Mouse (Mus musculus) heart, embryonic 11.5 days (tissue): ENCODE results near the gene Ccdc57. TPM values are rescaled to one million over a fixed set of nuclear protein-coding genes. Genes with fewer than 3 reads are reported as not detected.

ENCODE experiments used
- ATAC-seq: fragments of 200-750 bp; cut with Nextera tagmentation; replicated peaks from 2 replicates; pipeline ENCODE4 v1.8.0; 2017; ENCODE audit warnings: moderate library complexity; ENCODE audit not compliant: insufficient number of reproducible peaks, low FRiP score, low TSS enrichment
- H3K27ac ChIP-seq: fragments of 300-500 bp; sonication (generic); 2 replicates; pipeline ENCODE4 v1.5.1; 2014; ENCODE audit warnings: mild to moderate bottlenecking, low read depth, low read length
- H3K27me3 ChIP-seq: fragments of 300-500 bp; sonication (generic); 2 replicates; pipeline ENCODE4 v1.6.1; 2014; ENCODE audit warnings: mild to moderate bottlenecking, low read length, mixed read lengths; ENCODE audit not compliant: control insufficient read depth, insufficient read depth
- H3K36me3 ChIP-seq: fragments of 300-500 bp; sonication (generic); 2 replicates; pipeline ENCODE4 v1.6.1; 2014; ENCODE audit warnings: mild to moderate bottlenecking, low read length, moderate library complexity, mixed read lengths; ENCODE audit not compliant: control insufficient read depth, insufficient read depth
- H3K4me1 ChIP-seq: fragments of 300-500 bp; sonication (generic); 2 replicates; pipeline ENCODE4 v1.6.1; 2014; ENCODE audit warnings: low read length; ENCODE audit not compliant: control insufficient read depth, insufficient read depth
- H3K4me2 ChIP-seq: fragments of 300-500 bp; sonication (generic); 2 replicates; pipeline ENCODE4 v1.6.1; 2014; ENCODE audit warnings: mild to moderate bottlenecking, moderate library complexity
- H3K4me3 ChIP-seq: fragments of 300-500 bp; sonication (generic); 2 replicates; pipeline ENCODE4 v1.5.1; 2014; ENCODE audit warnings: low read depth, low read length
- H3K9ac ChIP-seq: fragments of 300-500 bp; sonication (generic); 2 replicates; pipeline ENCODE4 v1.6.1; 2014; ENCODE audit warnings: mild to moderate bottlenecking, low read depth, low read length, moderate library complexity
- H3K9me3 ChIP-seq: fragments of 300-500 bp; sonication (generic); replicated peaks from 2 replicates; pipeline ENCODE4 v1.6.1; 2016; ENCODE audit warnings: low read length; ENCODE audit not compliant: control insufficient read depth
- WGBS: fragments of 180-500 bp; shearing (Covaris S2); extraction: QIAGEN DNeasy Blood & Tissue Kit; methylation state at CpG from one replicate; pipeline ENCODE4 v1.1.7; 2014; ENCODE audit not compliant: insufficient replicate concordance; 5-methylcytosine and 5-hydroxymethylcytosine counted together
- polyA plus RNA-seq: library from polyadenylated mRNA; unstranded; fragments of >200 nt; fragmentation: Nextera tagmentation; extraction: Ambion mirVana; gene quantifications from 2 replicates; pipeline ENCODE4 v1.2.1, GENCODE M21; 2014

Gene Ccdc57
- polyA plus RNA-seq, 1 experiment from 2014 or later: 3.9 TPM

- ATAC-seq: no peak
- Histone ChIP-seq H3K4me2 (no peak overlapping the region), H3K36me3 (peaks cover 4% of the 10 kb centered on the region; the same call in 1 of the 2 replicates), H3K9me3 (no peaks in the 10 kb centered on the region), H3K4me1 (peaks cover 17% of the 10 kb centered on the region), H3K9ac (no peak overlapping the region), H3K27me3 (no peaks in the 10 kb centered on the region), H3K4me3 (no peak overlapping the region), H3K27ac (no peak overlapping the region)
- WGBS: 86% methylated on average over 4 of the region's 4 CpGs
Observed at GRCm38 (mm10) chr11:120853788-120854187, 78.9 kb downstream of the Ccdc57 start.

GRCm38 (mm10) chr11:120853158-120853557 is 79.5 kb downstream of the Ccdc57 start:
- Histone ChIP-seq H3K4me1 (peaks cover 17% of the 10 kb centered on the region), H3K9ac (no peak overlapping the region), H3K27ac (no peak overlapping the region), H3K36me3 (peaks cover 4% of the 10 kb centered on the region; the same call in 1 of the 2 replicates), H3K4me2 (no peak overlapping the region), H3K9me3 (no peaks in the 10 kb centered on the region), H3K4me3 (no peak overlapping the region), H3K27me3 (no peaks in the 10 kb centered on the region)
- 94% methylated on average over 4 of the region's 4 CpGs for WGBS
- ATAC-seq: no peak

DNA sequence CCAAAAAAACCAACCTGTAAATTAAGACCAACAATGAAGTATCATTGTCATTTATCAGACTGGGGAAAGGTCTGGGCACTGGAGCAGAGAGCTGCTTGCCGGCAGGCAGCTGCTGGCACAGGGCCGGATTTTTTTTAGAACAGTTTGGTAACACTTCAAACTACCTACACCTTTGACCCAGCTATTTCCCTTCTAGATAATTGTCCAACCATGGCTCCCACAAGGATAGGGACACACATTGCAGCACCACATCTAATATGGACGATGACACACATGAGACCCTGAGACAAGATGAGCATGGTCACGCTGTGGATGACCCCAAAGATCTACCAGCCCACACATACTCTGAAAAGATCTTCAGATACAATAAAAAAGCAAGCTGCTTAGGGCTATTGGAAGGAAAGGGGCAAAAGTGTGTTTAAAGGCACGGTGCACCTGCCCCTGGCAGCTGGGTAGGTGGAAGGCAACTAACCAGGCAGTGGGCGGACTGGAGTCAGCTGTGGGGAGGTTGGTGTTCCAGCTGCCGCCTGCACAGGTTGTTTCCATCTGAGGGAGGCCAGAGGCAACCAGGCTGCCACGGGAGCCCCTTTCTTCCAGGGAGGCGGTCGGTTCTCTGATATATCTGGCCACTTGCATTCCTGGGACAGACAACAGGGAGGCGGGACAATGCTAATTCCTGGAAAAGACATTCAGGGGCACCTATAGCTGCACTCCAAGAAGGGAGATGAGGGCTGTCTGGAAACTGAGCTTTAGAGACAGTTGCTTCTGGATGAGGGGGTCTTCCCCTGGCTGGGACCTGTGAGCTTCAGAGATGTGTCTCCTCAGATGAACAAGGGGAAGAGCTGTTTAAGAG is 80.4 kb downstream of the Ccdc57 start:
- ATAC-seq: no peak
- 0 out of 2 replicates have a peak overlapping the region, but pooled peaks have one; percentile 3 for H3K4me2 ChIP-seq
- no peaks in the 10 kb centered on the region for H3K27me3 ChIP-seq
- peaks cover 17% of the 10 kb centered on the region for H3K4me1 ChIP-seq
- WGBS: 47% methylated on average over 11 of the region's 11 CpGs
- H3K9me3 ChIP-seq: no peaks in the 10 kb centered on the region
- H3K4me3 ChIP-seq: no peak overlapping the region
- H3K9ac ChIP-seq: no peak overlapping the region
- H3K27ac ChIP-seq: no peak overlapping the region
- no peaks in the 10 kb centered on the region for H3K36me3 ChIP-seq

DNA sequence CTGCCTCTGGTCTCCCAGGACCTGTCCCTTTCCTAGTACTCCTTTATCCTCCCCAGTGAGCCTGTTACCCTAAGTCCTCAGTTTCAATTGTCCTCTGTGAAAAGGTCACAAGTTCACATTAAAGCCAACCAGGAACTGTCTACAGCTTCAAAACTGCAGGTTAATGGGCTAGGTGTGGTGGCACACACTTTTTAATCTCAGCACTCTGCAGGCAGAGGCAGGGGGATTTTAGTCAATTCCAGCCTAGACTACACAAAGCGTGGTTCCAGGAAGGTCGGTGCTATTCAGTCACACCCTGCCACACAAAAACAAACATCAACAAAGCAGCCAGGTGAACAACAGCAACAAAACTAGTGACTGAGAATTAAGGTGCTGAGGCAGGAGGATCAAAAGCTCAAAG is 81.1 kb downstream of the Ccdc57 start:
- H3K27me3 ChIP-seq: no peaks in the 10 kb centered on the region
- no peak overlapping the region for H3K27ac ChIP-seq
- no peak overlapping the region for H3K4me2 ChIP-seq
- H3K4me1 ChIP-seq: peaks cover 17% of the 10 kb centered on the region
- no peak for ATAC-seq
- 67% methylated on average over 2 of the region's 2 CpGs for WGBS
- H3K36me3 ChIP-seq: no peaks in the 10 kb centered on the region
- no peak overlapping the region for H3K4me3 ChIP-seq
- H3K9me3 ChIP-seq: no peaks in the 10 kb centered on the region
- no peak overlapping the region for H3K9ac ChIP-seq

DNA sequence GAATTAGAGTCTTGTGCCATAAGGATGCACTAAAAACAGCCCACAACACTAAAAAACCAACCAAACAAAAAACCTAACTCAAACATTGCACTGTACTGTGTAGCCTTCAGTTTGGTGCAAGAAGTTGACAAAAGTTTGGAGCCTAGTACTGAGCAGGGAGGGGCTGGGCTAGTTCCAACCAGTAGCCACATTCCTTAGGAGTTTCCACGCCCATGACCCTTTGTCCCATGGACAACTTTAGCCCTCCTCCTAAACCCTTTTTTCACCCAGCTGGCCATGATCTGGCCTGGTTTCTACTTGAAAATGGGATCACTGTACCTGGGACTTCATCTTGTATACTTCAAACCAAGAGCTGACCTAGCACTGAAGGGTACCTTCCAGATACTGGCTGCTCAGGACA is 81.5 kb downstream of the Ccdc57 start:
- Histone ChIP-seq H3K27ac (no peak overlapping the region), H3K36me3 (no peaks in the 10 kb centered on the region), H3K4me2 (no peak overlapping the region), H3K9ac (no peak overlapping the region), H3K4me1 (peaks cover 17% of the 10 kb centered on the region), H3K9me3 (no peaks in the 10 kb centered on the region), H3K4me3 (no peak overlapping the region), H3K27me3 (no peaks in the 10 kb centered on the region)
- 61% methylated on average over 1 of the region's 1 CpGs for WGBS
- ATAC-seq: no peak

- Histone ChIP-seq H3K4me1 (peaks cover 17% of the 10 kb centered on the region), H3K27ac (no peak overlapping the region), H3K9ac (no peak overlapping the region), H3K4me3 (no peak overlapping the region), H3K9me3 (no peaks in the 10 kb centered on the region), H3K36me3 (no peaks in the 10 kb centered on the region), H3K27me3 (no peaks in the 10 kb centered on the region), H3K4me2 (no peak overlapping the region)
- ATAC-seq: no peak
- 57% methylated on average over 2 of the region's 2 CpGs for WGBS
Observed at GRCm38 (mm10) chr11:120850331-120851030, 82.2 kb downstream of the Ccdc57 start.

DNA sequence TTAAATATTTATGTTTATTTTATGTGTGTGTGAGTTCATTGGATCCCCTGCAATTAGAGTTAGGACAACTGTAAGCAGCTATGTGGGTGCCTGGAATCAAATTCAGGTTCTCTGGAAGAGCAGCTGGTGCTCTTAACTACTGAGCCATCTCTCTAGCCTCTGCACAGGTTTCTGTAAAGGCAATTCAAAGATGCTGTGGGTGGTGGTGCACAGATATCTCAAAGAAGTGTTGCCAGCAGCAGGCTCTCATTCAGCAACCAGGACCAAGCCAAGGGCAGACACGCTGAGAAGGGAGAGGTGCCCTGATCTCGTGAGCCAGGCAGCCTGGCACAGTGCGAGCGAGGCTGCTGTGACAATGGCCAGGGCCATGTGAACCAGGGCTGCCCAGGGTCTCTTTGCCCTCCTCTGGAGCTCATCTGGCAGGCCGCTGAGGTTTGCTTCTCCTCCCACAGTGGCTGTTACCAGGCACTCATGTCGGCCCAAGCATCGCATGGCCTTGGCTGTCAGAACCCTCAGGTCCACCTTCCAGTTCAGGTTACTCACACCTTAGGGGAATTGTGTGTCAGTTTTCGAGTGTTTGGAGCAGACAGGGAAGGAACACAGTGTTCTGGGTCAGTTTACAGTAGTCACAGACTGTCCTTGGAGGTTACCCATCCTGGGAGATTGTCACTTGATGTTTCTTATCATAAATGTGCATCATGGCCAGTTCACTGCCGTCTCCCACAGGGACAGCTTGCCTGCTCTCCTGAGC is 85.8 kb downstream of the Ccdc57 start:
- H3K4me3 ChIP-seq: no peak overlapping the region
- peaks cover 5% of the 10 kb centered on the region; the same call in 1 of the 2 replicates for H3K4me1 ChIP-seq
- no peaks in the 10 kb centered on the region for H3K27me3 ChIP-seq
- WGBS: 84% methylated on average over 9 of the region's 9 CpGs
- no peak for ATAC-seq
- H3K4me2 ChIP-seq: no peak overlapping the region
- H3K9me3 ChIP-seq: no peaks in the 10 kb centered on the region
- no peak overlapping the region for H3K27ac ChIP-seq
- no peak overlapping the region for H3K9ac ChIP-seq
- H3K36me3 ChIP-seq: no peaks in the 10 kb centered on the region

DNA sequence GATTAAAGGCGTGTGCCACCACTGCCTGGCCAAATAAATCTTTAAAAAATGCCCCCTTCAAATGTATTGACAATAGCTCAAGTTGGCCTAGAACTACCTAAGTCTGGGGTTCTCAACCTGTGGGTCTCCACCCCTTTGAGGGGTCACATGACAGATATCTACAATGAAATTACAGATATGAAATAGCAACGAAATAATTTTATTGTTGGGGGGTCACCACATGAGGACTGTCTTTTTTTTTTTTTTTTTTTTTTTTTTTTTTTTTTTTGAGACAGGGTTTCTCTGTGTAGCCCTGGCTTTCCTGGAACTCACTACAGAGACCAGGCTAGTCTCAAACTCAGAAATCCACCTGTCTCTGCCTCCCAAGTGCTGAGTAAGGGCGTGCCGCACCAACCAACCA is 88.3 kb downstream of the Ccdc57 start:
- Histone ChIP-seq H3K4me2 (no peak overlapping the region), H3K4me3 (no peak overlapping the region), H3K9me3 (no peaks in the 10 kb centered on the region), H3K36me3 (no peaks in the 10 kb centered on the region), H3K4me1 (peaks cover 2% of the 10 kb centered on the region), H3K27ac (no peak overlapping the region), H3K9ac (no peak overlapping the region), H3K27me3 (no peaks in the 10 kb centered on the region)
- WGBS: 86% methylated on average over 4 of the region's 4 CpGs
- no peak for ATAC-seq
